Mouse (Mus musculus) adrenal gland, adult 8-10 months (tissue): ENCODE results near the gene Aig1. TPM values are rescaled to one million over a fixed set of nuclear protein-coding genes. Genes with fewer than 3 reads are reported as not detected.

Experiments used
- DNase-seq: peaks from one replicate; pipeline ENCODE4 v3.0.0; 2022
- total RNA-seq, 4 experiments: library from RNA; stranded (reverse); gene quantifications; 2 replicates each; pipeline ENCODE4 v1.2.4; 2022

The Aig1 gene
- total RNA-seq, 4 experiments from 2014 or later: 24.8 to 38.4 (median 30.6) TPM

- no peak for DNase-seq
These were observed 172.5 kb downstream of the Aig1 start for GRCm38 (mm10) chr10:13696326-13696725.

- DNase-seq: no peak
These were observed 175.5 kb downstream of the Aig1 start for GRCm38 (mm10) chr10:13693276-13693675.

GRCm38 (mm10) chr10:13690773-13691172 is 178.0 kb downstream of the Aig1 start:
- DNase-seq: no peak

- no peak for DNase-seq
These were observed 178.8 kb downstream of the Aig1 start for GRCm38 (mm10) chr10:13689841-13690590.

GRCm38 (mm10) chr10:13688386-13689120 is 180.2 kb downstream of the Aig1 start:
- DNase-seq: no peak

- DNase-seq: no peak
These were observed 181.5 kb downstream of the Aig1 start for GRCm38 (mm10) chr10:13687182-13687810.

GRCm38 (mm10) chr10:13686127-13686526 is 182.7 kb downstream of the Aig1 start:
- no peak for DNase-seq

GRCm38 (mm10) chr10:13685366-13685765 is 183.4 kb downstream of the Aig1 start:
- no peak for DNase-seq

GRCm38 (mm10) chr10:13684452-13684851 is 184.3 kb downstream of the Aig1 start:
- no peak for DNase-seq

- no peak for DNase-seq
These were observed 186.2 kb downstream of the Aig1 start for GRCm38 (mm10) chr10:13682565-13682964.

- DNase-seq: no peak
These were observed 191.3 kb downstream of the Aig1 start for GRCm38 (mm10) chr10:13677440-13677839.

- DNase-seq: no peak
These were observed 193.8 kb downstream of the Aig1 start for GRCm38 (mm10) chr10:13675033-13675379.

- no peak for DNase-seq
These were observed 194.3 kb downstream of the Aig1 start for GRCm38 (mm10) chr10:13674304-13675032.

- DNase-seq: no peak
These were observed 201.5 kb downstream of the Aig1 start for GRCm38 (mm10) chr10:13667166-13667696.

- DNase-seq: no peak
These were observed 205.3 kb downstream of the Aig1 start for GRCm38 (mm10) chr10:13663476-13663875.

- no peak for DNase-seq
These were observed 209.0 kb downstream of the Aig1 start for GRCm38 (mm10) chr10:13659778-13660177.

- DNase-seq: no peak
These were observed 214.9 kb downstream of the Aig1 start for GRCm38 (mm10) chr10:13653739-13654462.

- no peak for DNase-seq
These were observed 215.5 kb downstream of the Aig1 start for GRCm38 (mm10) chr10:13653326-13653725.

- peak; percentile 55 for DNase-seq
These were observed 216.7 kb downstream of the Aig1 start for GRCm38 (mm10) chr10:13652061-13652460.

GRCm38 (mm10) chr10:13641750-13642149 is 227.0 kb downstream of the Aig1 start:
- DNase-seq: no peak

- DNase-seq: no peak
These were observed 237.0 kb downstream of the Aig1 start for GRCm38 (mm10) chr10:13631796-13632195.

GRCm38 (mm10) chr10:13623735-13624134 is 245.0 kb downstream of the Aig1 start:
- no peak for DNase-seq
